Mouse (Mus musculus): ENCODE results near the gene Rab22a.
"Not testable (repeated sequence)": the region's sequence is repeated elsewhere in the genome, so short reads cannot be mapped to it uniquely, and the experiment has no call there.

The Rab22a gene

GRCm38 (mm10) chr2:173666876-173667275, 7.3 kb downstream of the Rab22a start:
- no peak for DNase-seq (ENCODE audit: extremely low read depth, low read depth)

GRCm38 (mm10) chr2:173672328-173672896, 12.9 kb downstream of the Rab22a start:
- DNase-seq (ENCODE audit: extremely low read depth, low read depth): no peak

DNA sequence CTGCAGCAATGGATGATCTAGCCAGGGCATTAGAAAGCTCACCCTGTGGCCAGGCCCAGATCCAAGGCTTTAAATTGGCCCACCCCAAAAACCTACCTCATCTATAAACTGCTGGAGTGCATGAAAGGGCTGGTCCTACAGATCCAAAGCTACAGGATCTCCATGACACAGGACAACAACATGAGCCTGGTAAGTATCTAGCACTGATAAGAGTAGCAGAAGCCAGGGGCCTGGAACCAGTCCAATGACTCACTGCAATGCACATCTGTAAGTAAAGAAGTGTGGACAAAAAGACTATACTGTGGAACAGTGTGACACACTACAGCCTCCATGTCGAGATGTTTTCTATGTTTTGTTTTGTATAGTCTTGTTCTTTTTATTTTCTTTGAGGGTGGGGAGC, 13.9 kb downstream of the Rab22a start:
- peak; percentile 55 for DNase-seq (ENCODE audit: extremely low read depth, low read depth)

- DNase-seq (ENCODE audit: extremely low read depth, low read depth): no peak
Measured at GRCm38 (mm10) chr2:173678593-173678992, 19.0 kb downstream of the Rab22a start.

- no peak for DNase-seq (ENCODE audit: extremely low read depth, low read depth)
Measured at GRCm38 (mm10) chr2:173679217-173679616, 19.7 kb downstream of the Rab22a start.

- DNase-seq (ENCODE audit: extremely low read depth, low read depth): no peak
Measured at GRCm38 (mm10) chr2:173680153-173680552, 20.6 kb downstream of the Rab22a start.

DNA sequence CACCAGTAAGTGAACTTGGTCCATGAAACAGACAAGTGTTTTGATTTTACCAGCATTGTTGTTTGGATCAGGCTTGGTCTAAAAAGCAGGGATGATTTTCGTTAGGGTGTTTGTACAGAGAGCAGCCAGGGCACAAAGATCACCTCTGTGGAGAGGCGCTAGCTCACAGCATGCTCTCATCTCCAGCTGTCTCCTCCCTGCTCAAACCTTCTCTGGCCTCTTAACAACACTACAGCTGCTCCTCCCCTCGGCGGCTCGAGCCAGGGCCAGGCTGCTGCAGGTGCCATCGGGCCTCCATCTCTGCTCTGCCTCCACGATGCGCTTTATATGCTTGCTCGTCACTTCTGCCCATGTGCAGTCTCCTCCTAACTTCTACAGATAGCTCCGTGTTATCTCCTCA, 23.2 kb downstream of the Rab22a start:
- no peak for DNase-seq (ENCODE audit: extremely low read depth, low read depth)

GRCm38 (mm10) chr2:173685781-173686361, 26.3 kb downstream of the Rab22a start:
- no peak for DNase-seq (ENCODE audit: extremely low read depth, low read depth)

DNA sequence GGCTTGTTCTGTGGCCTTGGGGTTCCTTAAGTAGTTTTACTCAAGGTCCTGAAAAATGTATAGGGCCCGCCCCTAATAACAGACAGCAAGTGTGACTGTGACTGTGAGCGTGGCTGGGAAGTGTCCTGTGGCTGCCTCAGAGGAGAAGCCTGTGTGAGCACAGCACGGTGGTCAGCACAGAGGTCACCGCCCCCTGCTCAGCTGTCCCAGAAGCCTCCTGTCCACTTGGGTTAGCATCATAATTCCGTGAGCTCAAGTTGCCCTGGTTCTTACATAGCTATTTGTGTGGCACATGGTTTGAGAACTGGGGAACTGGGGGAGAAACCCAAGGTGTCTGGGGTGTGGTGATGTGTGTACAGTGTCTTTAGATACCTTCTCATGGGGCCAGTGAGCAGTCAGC, 27.8 kb downstream of the Rab22a start:
- DNase-seq (ENCODE audit: extremely low read depth, low read depth): no peak

DNA sequence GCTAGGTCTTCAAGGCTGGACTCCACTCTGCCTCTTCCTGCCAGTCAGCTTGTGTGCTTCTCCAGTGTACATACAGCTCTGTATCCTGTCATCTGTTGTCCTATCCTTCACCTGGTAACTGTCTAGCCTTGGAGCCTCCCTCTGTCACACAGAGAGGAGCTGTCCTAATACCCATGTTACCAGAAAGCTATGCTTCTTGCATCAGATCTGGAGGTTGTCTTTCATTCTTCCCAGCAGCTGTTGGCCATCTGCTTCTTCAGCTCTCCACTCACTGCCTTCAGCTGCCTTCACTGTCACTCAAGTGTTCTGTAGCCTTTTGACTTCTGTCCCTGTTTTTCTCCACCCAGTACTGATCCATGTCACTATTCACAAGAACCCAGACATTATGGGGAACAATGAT, 30.3 kb downstream of the Rab22a start:
- no peak for DNase-seq (ENCODE audit: extremely low read depth, low read depth)

GRCm38 (mm10) chr2:173691748-173692147, 32.2 kb downstream of the Rab22a start:
- DNase-seq (ENCODE audit: extremely low read depth, low read depth): no peak

DNA sequence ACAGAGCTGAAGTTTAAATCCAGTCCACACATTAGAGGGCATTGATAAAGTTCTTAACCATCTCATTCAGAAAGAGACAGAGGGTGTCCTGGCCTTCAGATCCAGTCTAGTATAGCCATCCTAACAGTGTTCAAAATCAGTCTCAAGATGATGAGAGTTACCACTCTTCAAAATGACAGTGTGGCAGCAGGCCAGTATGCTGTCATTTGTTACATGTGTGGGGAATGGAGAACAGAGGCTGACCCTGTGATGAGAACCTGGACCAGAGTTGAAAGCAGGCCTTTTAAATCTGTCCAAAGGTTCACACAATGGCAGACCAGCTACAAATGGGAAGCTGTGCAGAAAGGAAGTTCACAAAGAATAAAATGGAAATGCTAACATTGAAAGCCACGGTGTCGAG, 33.1 kb downstream of the Rab22a start:
- DNase-seq (ENCODE audit: extremely low read depth, low read depth): no peak

- DNase-seq (ENCODE audit: extremely low read depth, low read depth): no peak
Measured at GRCm38 (mm10) chr2:173698850-173699249, 39.3 kb downstream of the Rab22a start.

- DNase-seq (ENCODE audit: extremely low read depth, low read depth): no peak
Measured at GRCm38 (mm10) chr2:173702096-173702866, 42.7 kb downstream of the Rab22a start.

GRCm38 (mm10) chr2:173702867-173703237, 43.3 kb downstream of the Rab22a start:
- no peak for DNase-seq (ENCODE audit: extremely low read depth, low read depth)

- no peak for DNase-seq (ENCODE audit: extremely low read depth, low read depth)
Measured at GRCm38 (mm10) chr2:173705827-173706551, 46.4 kb downstream of the Rab22a start.

DNA sequence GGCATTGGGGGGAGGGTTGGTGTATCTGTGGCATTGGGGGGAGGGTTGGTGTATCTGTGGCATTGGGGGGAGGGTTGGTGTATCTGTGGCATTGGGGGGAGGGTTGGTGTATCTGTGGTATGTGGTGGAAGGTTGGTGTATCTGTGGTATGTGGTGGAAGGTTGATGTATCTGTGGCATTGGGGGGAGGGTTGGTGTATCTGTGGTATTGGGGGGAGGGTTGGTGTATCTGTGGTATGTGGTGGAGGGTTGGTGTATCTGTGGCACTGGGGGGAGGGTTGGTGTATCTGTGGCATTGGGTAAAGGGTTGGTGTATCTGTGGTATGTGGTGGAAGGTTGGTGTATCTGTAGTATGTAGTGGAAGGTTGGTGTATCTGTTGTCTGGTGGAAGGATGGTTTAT, 48.1 kb downstream of the Rab22a start:
- DNase-seq (ENCODE audit: extremely low read depth, low read depth): not testable (repeated sequence)

GRCm38 (mm10) chr2:173710193-173710592, 50.6 kb downstream of the Rab22a start:
- DNase-seq (ENCODE audit: extremely low read depth, low read depth): no peak

DNA sequence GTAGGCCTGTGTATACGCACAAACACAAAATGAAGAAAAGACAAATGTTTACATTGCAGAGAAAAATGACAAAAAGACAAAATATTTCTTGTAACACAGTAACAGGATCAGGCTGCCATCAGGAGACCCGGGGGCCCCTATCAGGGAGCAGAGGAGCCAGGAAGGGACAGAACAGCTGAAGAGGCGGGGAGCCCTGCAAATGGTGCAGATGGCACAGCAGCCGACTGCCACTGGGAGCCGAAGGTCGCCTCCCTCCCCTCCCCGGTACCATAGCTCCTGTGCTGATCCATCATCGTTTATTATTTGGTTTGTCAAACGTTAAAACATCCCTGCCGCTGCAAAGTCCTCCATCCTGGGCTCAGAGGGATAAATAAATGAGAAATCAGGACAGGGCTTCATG, 53.1 kb downstream of the Rab22a start:
- no peak for DNase-seq (ENCODE audit: extremely low read depth, low read depth)

GRCm38 (mm10) chr2:173713241-173713640, 53.7 kb downstream of the Rab22a start:
- DNase-seq (ENCODE audit: extremely low read depth, low read depth): no peak

GRCm38 (mm10) chr2:173714620-173715218, 55.2 kb downstream of the Rab22a start:
- no peak for DNase-seq (ENCODE audit: extremely low read depth, low read depth)

DNA sequence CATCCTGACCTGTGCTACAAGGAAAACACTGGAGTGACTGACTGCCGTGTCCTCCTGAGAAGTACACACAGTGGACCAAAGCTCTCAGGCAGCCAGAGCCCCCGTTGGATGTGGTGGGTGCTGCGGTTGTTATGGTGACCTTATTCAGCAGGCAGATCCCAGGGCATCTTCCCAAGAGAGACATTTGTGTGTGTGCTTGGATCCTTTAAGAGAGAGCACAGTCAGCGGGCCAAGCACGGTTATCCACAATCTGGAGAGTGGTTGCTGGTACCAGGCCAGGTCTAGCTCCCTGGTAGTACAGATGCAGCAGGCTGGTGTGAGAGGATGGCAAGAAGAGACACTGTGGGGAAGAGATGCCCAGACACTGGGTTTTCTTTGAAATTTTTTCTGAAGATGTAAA, 57.4 kb downstream of the Rab22a start:
- no peak for DNase-seq (ENCODE audit: extremely low read depth, low read depth)

All from MEL-GATA-1-ER (cell line).